Mouse (Mus musculus): Measurements from ENCODE around the gene Coro1c. TPM values are rescaled to one million over a fixed set of nuclear protein-coding genes. Genes with fewer than 3 reads are reported as not detected.

The Coro1c gene
- polyA plus RNA-seq, 1 experiment from 2014 or later: 329 TPM

- Histone ChIP-seq H3K27ac (no peak overlapping the region), H3K4me3 (ENCODE audit: inconsistent target) (no peak overlapping the region), H3K79me2 (ENCODE audit: inconsistent target) (no peaks in the 10 kb centered on the region), H3K36me3 (ENCODE audit: inconsistent target) (no peaks in the 10 kb centered on the region)
- WGBS (ENCODE audit: missing documents): 28% methylated on average over 10 of the region's 10 CpGs
These were observed 102.1 kb downstream of the Coro1c start for GRCm38 (mm10) chr5:113806414-113806813.

GRCm38 (mm10) chr5:113805301-113805700 is 103.3 kb downstream of the Coro1c start:
- Histone ChIP-seq H3K36me3 (ENCODE audit: inconsistent target) (no peaks in the 10 kb centered on the region), H3K79me2 (ENCODE audit: inconsistent target) (no peaks in the 10 kb centered on the region), H3K4me3 (ENCODE audit: inconsistent target) (no peak overlapping the region), H3K27ac (no peak overlapping the region)
- WGBS (ENCODE audit: missing documents): 63% methylated on average over 9 of the region's 9 CpGs

- no peak overlapping the region for H3K27ac ChIP-seq
- WGBS (ENCODE audit: missing documents): 48% methylated on average over 7 of the region's 7 CpGs
These were observed 104.1 kb downstream of the Coro1c start for GRCm38 (mm10) chr5:113804395-113804966.

GRCm38 (mm10) chr5:113800280-113800679 is 108.3 kb downstream of the Coro1c start, which contains the start of gene Tmem119:
Gene Tmem119 (minus strand): TSS chr5:113800516.
- H3K4me3 ChIP-seq (ENCODE audit: inconsistent target): no peak within 1 kb of the TSS
- WGBS (ENCODE audit: missing documents): 39% methylated on average over 9 of the region's 11 CpGs
- H3K79me2 ChIP-seq (ENCODE audit: inconsistent target): no peaks in the 10 kb centered on the region

More at GRCm38 (mm10) chr5:113804395-113804966, 104.1 kb downstream of the Coro1c start:
- H3K79me2 ChIP-seq (ENCODE audit: inconsistent target): no peaks in the 10 kb centered on the region
- no peak overlapping the region for H3K4me3 ChIP-seq (ENCODE audit: inconsistent target)
- H3K36me3 ChIP-seq (ENCODE audit: inconsistent target): no peaks in the 10 kb centered on the region

GRCm38 (mm10) chr5:113799691-113800090 is 108.9 kb downstream of the Coro1c start:
- Histone ChIP-seq H3K27ac (no peak overlapping the region), H3K4me3 (ENCODE audit: inconsistent target) (no peak overlapping the region), H3K79me2 (ENCODE audit: inconsistent target) (no peaks in the 10 kb centered on the region), H3K36me3 (ENCODE audit: inconsistent target) (no peaks in the 10 kb centered on the region)
- WGBS (ENCODE audit: missing documents): 83% methylated on average over 5 of the region's 5 CpGs

More at GRCm38 (mm10) chr5:113800280-113800679, 108.3 kb downstream of the Coro1c start, which contains the start of gene Tmem119:
- Histone ChIP-seq H3K27ac (no peak within 1 kb of the TSS), H3K36me3 (ENCODE audit: inconsistent target) (no peaks in the 10 kb centered on the region)

GRCm38 (mm10) chr5:113798525-113798924 is 110.0 kb downstream of the Coro1c start:
- Histone ChIP-seq H3K27ac (no peak overlapping the region), H3K36me3 (ENCODE audit: inconsistent target) (no peaks in the 10 kb centered on the region), H3K79me2 (ENCODE audit: inconsistent target) (no peaks in the 10 kb centered on the region), H3K4me3 (ENCODE audit: inconsistent target) (no peak overlapping the region)
- 44% methylated on average over 9 of the region's 9 CpGs for WGBS (ENCODE audit: missing documents)

- no peaks in the 10 kb centered on the region for H3K36me3 ChIP-seq (ENCODE audit: inconsistent target)
- no peak overlapping the region for H3K27ac ChIP-seq
- WGBS (ENCODE audit: missing documents): 66% methylated on average over 19 of the region's 19 CpGs
- H3K4me3 ChIP-seq (ENCODE audit: inconsistent target): no peak overlapping the region
- H3K79me2 ChIP-seq (ENCODE audit: inconsistent target): no peaks in the 10 kb centered on the region
These were observed 111.2 kb downstream of the Coro1c start for GRCm38 (mm10) chr5:113797149-113797882.

GRCm38 (mm10) chr5:113796401-113797148 is 112.0 kb downstream of the Coro1c start:
- Histone ChIP-seq H3K27ac (no peak overlapping the region), H3K4me3 (ENCODE audit: inconsistent target) (no peak overlapping the region), H3K79me2 (ENCODE audit: inconsistent target) (no peaks in the 10 kb centered on the region), H3K36me3 (ENCODE audit: inconsistent target) (no peaks in the 10 kb centered on the region)
- WGBS (ENCODE audit: missing documents): 15% methylated on average over 13 of the region's 13 CpGs

Other genes starting within 250 kb of the Coro1c start
- gene 1700069L16Rik, start 184.0 kb downstream of the Coro1c start, polyA plus RNA-seq (2018): not detected in 3 replicates
- 5.1 to 5.8 TPM (median 5.5 TPM) in 3 replicates for gene Ficd, start 173.0 kb downstream of the Coro1c start, polyA plus RNA-seq (2018)
- 19.3 to 20.3 TPM (median 20.2 TPM) in 3 replicates for gene Sart3, start 136.2 kb downstream of the Coro1c start, polyA plus RNA-seq (2018)
- 106 to 116 TPM (median 106 TPM) in 3 replicates for gene Iscu, start 136.0 kb downstream of the Coro1c start, polyA plus RNA-seq (2018)
- 0.27 to 1.2 TPM in 2 of 3 replicates, not detected in the other for gene Tmem119, start 108.2 kb downstream of the Coro1c start, polyA plus RNA-seq (2018)
- 139 to 375 TPM (median 273 TPM) in 3 replicates for gene Selplg, start 76.1 kb downstream of the Coro1c start, polyA plus RNA-seq (2018)
- gene Ssh1, start 85.1 kb upstream of the Coro1c start, polyA plus RNA-seq (2018): 8.9 to 10.3 TPM (median 10.0 TPM) in 3 replicates
- gene Dao, start 94.9 kb upstream of the Coro1c start, polyA plus RNA-seq (2018): not detected in 3 replicates
- gene Usp30, start 156.7 kb upstream of the Coro1c start, polyA plus RNA-seq (2018): 8.4 to 11.9 TPM (median 8.4 TPM) in 3 replicates
- not detected in 3 replicates for gene Svop, start 182.8 kb upstream of the Coro1c start, polyA plus RNA-seq (2018)
- gene Alkbh2, start 219.5 kb upstream of the Coro1c start, polyA plus RNA-seq (2018): 0.95 to 4.5 TPM (median 3.3 TPM) in 3 replicates
- gene Ung, start 221.6 kb upstream of the Coro1c start, polyA plus RNA-seq (2018): 0.70 to 14.0 TPM (median 3.2 TPM) in 3 replicates
- gene Acacb, start 237.8 kb upstream of the Coro1c start, polyA plus RNA-seq (2018): 0.17 to 0.30 TPM (median 0.29 TPM) in 3 replicates